Mouse (Mus musculus): ENCODE results near the gene Zfp3. TPM values are rescaled to one million over a fixed set of nuclear protein-coding genes. Genes with fewer than 3 reads are reported as not detected.

Gene Zfp3
- total and polyA plus RNA-seq, 2 experiments from 2014 or later = 4.9 to 10.8 TPM

DNA sequence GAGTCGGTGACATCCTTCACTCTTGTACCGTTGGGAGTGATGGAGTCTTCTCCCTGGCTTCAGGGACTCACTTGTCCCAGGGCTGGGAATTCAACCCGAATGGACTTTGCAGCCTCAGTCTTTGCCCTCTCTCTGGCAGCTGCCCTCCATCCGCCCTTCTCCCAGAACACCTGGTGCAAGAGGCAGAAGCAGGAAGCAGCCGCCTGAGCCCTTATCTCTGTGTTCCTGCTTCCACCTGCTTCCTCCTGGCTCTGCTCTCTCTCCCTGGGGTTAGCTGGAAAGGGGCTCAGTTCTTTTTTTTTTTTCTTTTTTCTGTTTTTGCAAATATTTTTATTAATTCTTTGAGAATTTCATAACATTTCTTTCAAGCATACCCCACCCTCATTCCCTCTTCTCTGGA lies 26.3 kb upstream of the Zfp3 start:
- ATAC-seq (ENCODE audit: insufficient read depth, low read depth) = no peak; the same call in 1 of the 2 replicates
- TF ChIP-seq CTCF (IDR thresholded peaks at IDR 0.05; ENCODE audit: low read depth) (no peak), EP300 (IDR thresholded peaks at IDR 0.05; ENCODE audit: low read depth) (no peak)

DNA sequence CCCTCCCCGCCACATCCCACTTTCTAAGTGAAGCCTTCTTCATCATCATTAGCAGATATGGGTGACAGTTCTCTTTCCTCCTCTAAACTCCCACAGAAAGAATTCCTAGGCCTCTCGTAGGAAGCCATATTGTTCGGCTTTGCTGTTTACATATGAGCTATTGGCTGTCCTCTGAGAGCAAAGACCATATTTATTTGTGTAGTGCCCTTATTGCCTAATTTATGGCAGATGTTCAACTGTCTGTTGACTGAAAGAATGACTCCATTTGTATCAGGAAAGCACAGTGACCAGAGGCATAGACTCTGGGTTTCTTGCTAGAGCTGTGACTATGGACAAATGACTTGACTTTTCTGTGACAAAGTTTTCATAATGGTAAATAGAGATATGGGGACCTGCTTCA lies 22.4 kb upstream of the Zfp3 start:
- H3K36me3 ChIP-seq (replicated peaks; ENCODE audit: control insufficient read depth, insufficient read depth, low read length) = no peaks in the 10 kb centered on the region
- ATAC-seq (ENCODE audit: insufficient read depth, low read depth) = no peak
- no peak overlapping the region for H3K4me3 ChIP-seq (ENCODE audit: low read depth, low read length)
- DNase-seq (ENCODE audit: low spot score) = no peak
- TF ChIP-seq EP300 (IDR thresholded peaks at IDR 0.05; ENCODE audit: low read depth) (no peak), CTCF (IDR thresholded peaks at IDR 0.05; ENCODE audit: low read depth) (no peak)
- no peaks in the 10 kb centered on the region for H3K4me1 ChIP-seq (ENCODE audit: control insufficient read depth, insufficient read depth)
- H3K9me3 ChIP-seq (replicated peaks; ENCODE audit: control insufficient read depth, low read length) = no peaks in the 10 kb centered on the region
- 89% methylated on average over 3 of the region's 3 CpGs for WGBS
- no peak overlapping the region for H3K27ac ChIP-seq (ENCODE audit: low read depth)
- H3K9ac ChIP-seq (replicated peaks; ENCODE audit: low read depth, low read length) = no peak overlapping the region
- H3K4me2 ChIP-seq (ENCODE audit: low read depth, low read length) = no peak overlapping the region
- no peaks in the 10 kb centered on the region for H3K27me3 ChIP-seq (ENCODE audit: control insufficient read depth, insufficient read depth, low read length)

More for the DNA sequence above, 26.3 kb upstream of the Zfp3 start:
- H3K4me3 ChIP-seq (ENCODE audit: low read depth, low read length) = no peak overlapping the region
- H3K27me3 ChIP-seq (ENCODE audit: control insufficient read depth, insufficient read depth, low read length) = no peaks in the 10 kb centered on the region
- H3K4me1 ChIP-seq (ENCODE audit: control insufficient read depth, insufficient read depth) = no peaks in the 10 kb centered on the region
- no peaks in the 10 kb centered on the region for H3K36me3 ChIP-seq (replicated peaks; ENCODE audit: control insufficient read depth, insufficient read depth, low read length)
- no peak overlapping the region for H3K4me2 ChIP-seq (ENCODE audit: low read depth, low read length)
- no peak overlapping the region for H3K9ac ChIP-seq (replicated peaks; ENCODE audit: low read depth, low read length)
- no peak for DNase-seq (ENCODE audit: low spot score)
- WGBS = 51% methylated on average over 5 of the region's 5 CpGs
- H3K9me3 ChIP-seq (replicated peaks; ENCODE audit: control insufficient read depth, low read length) = no peaks in the 10 kb centered on the region
- H3K27ac ChIP-seq (ENCODE audit: low read depth) = no peak overlapping the region

DNA sequence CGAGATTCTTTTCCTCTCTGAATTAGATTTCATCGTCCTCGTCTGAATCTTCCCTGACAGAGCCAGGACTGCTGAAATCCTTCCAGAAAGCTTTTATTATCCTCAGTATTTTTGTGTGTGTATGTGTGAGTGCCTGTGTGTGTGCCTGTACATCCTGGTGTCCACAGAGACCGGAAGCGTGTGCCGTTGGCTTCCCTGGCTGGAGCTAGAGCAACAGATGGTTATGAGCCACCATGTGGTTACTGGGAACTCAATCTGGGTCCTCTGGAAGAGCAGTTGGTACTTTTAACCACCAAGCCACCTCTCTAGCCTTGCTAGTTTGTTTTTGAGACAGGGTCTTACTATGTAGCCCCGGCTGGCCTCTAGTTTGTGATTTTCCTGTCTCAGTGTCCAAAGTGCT lies 21.9 kb upstream of the Zfp3 start:
- TF ChIP-seq CTCF (IDR thresholded peaks at IDR 0.05; ENCODE audit: low read depth) = no peak
- no peak for TF ChIP-seq EP300 (IDR thresholded peaks at IDR 0.05; ENCODE audit: low read depth)
- no peak for DNase-seq (ENCODE audit: low spot score)

DNA sequence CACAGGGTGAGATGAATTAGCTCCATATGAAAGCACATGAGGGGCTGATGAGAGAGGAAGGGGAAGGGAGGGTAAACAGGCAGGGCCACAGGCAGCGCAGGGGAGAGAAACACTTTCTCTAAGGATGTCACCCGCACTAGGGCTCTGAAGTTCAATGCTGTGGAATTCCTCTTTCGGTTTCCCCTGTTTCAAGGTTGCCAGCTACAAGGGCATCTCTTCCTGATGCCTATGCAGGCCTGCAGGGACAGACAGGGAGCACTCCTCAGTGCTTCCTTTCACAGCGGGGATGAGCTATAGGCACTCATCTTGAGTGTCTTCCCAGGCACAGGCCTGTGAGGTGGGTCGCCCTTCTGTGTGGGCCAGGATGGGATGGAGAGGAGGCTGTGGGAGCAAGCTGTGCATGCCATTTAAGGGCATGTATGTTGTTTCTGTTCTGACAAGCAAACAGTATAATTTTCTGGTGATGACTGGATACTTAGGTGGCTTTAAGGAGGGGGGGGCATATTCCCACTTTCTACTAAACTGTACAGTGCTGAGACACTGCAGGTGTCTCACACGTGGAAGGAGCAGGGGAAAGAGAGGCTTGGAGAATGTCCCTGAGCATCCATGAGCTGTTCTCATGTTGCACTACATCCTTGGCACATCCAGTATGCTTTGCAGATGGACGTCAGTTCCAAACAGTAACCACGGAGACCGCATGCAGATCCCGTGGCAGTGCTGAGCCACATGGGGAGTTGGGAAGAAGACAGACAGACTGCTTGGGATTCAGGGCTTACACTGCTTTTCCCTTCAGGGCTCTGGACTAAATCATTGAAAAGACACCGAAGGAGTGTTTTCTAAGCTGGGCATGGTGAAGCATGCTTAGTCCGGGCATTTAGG lies 21.2 kb upstream of the Zfp3 start:
- Histone ChIP-seq H3K4me2 (ENCODE audit: low read depth, low read length) (no peak overlapping the region), H3K9ac (replicated peaks; ENCODE audit: low read depth, low read length) (no peak overlapping the region), H3K4me3 (ENCODE audit: low read depth, low read length) (no peak overlapping the region), H3K27ac (ENCODE audit: low read depth) (no peak overlapping the region), H3K9me3 (replicated peaks; ENCODE audit: control insufficient read depth, low read length) (no peaks in the 10 kb centered on the region), H3K4me1 (ENCODE audit: control insufficient read depth, insufficient read depth) (no peaks in the 10 kb centered on the region), H3K27me3 (ENCODE audit: control insufficient read depth, insufficient read depth, low read length) (no peaks in the 10 kb centered on the region), H3K36me3 (replicated peaks; ENCODE audit: control insufficient read depth, insufficient read depth, low read length) (no peaks in the 10 kb centered on the region)
- TF ChIP-seq CTCF (IDR thresholded peaks at IDR 0.05; ENCODE audit: low read depth) = no peak
- 76% methylated on average over 12 of the region's 12 CpGs for WGBS
- DNase-seq (ENCODE audit: low spot score) (no peak), ATAC-seq (ENCODE audit: insufficient read depth, low read depth) (no peak)

More for the DNA sequence above, 21.9 kb upstream of the Zfp3 start:
- Histone ChIP-seq H3K27ac (ENCODE audit: low read depth) (no peak overlapping the region), H3K9ac (replicated peaks; ENCODE audit: low read depth, low read length) (no peak overlapping the region), H3K36me3 (replicated peaks; ENCODE audit: control insufficient read depth, insufficient read depth, low read length) (no peaks in the 10 kb centered on the region), H3K4me1 (ENCODE audit: control insufficient read depth, insufficient read depth) (no peaks in the 10 kb centered on the region), H3K4me3 (ENCODE audit: low read depth, low read length) (no peak overlapping the region), H3K27me3 (ENCODE audit: control insufficient read depth, insufficient read depth, low read length) (no peaks in the 10 kb centered on the region), H3K9me3 (replicated peaks; ENCODE audit: control insufficient read depth, low read length) (no peaks in the 10 kb centered on the region), H3K4me2 (ENCODE audit: low read depth, low read length) (no peak overlapping the region)
- 86% methylated on average over 7 of the region's 7 CpGs for WGBS
- no peak for ATAC-seq (ENCODE audit: insufficient read depth, low read depth)

DNA sequence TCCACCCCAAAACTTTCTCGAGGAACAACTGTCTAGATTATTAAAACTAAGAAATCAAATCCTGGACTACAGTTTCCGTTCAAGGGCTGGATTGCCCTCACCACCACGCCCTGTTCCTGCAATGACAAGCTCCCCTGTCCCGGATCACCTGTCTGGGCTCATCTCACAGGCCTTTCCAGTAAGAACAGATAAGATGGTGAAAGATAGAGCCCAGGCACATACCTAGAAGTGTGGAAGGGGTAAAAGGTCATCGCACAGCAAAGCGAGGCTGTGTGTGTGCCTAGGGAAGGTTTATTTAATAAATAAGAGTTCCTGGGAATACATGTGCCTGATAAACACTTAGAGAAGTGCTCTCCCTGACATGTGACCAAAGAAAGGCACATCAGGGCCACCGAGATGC lies 18.4 kb upstream of the Zfp3 start:
- 68% methylated on average over 7 of the region's 7 CpGs for WGBS

More for the DNA sequence above, 18.4 kb upstream of the Zfp3 start:
- Histone ChIP-seq H3K36me3 (replicated peaks; ENCODE audit: control insufficient read depth, insufficient read depth, low read length) (no peaks in the 10 kb centered on the region), H3K27ac (ENCODE audit: low read depth) (no peak overlapping the region), H3K4me2 (ENCODE audit: low read depth, low read length) (no peak overlapping the region), H3K9ac (replicated peaks; ENCODE audit: low read depth, low read length) (no peak overlapping the region), H3K4me1 (ENCODE audit: control insufficient read depth, insufficient read depth) (no peaks in the 10 kb centered on the region), H3K27me3 (ENCODE audit: control insufficient read depth, insufficient read depth, low read length) (no peaks in the 10 kb centered on the region), H3K9me3 (replicated peaks; ENCODE audit: control insufficient read depth, low read length) (no peaks in the 10 kb centered on the region), H3K4me3 (ENCODE audit: low read depth, low read length) (no peak overlapping the region)
- ATAC-seq (ENCODE audit: insufficient read depth, low read depth) = no peak
- DNase-seq (ENCODE audit: low spot score) = no peak
- no peak for TF ChIP-seq CTCF (IDR thresholded peaks at IDR 0.05; ENCODE audit: low read depth)
- no peak for TF ChIP-seq EP300 (IDR thresholded peaks at IDR 0.05; ENCODE audit: low read depth)
